Mouse (Mus musculus): ENCODE data around the gene C130060K24Rik.

Gene C130060K24Rik

DNA sequence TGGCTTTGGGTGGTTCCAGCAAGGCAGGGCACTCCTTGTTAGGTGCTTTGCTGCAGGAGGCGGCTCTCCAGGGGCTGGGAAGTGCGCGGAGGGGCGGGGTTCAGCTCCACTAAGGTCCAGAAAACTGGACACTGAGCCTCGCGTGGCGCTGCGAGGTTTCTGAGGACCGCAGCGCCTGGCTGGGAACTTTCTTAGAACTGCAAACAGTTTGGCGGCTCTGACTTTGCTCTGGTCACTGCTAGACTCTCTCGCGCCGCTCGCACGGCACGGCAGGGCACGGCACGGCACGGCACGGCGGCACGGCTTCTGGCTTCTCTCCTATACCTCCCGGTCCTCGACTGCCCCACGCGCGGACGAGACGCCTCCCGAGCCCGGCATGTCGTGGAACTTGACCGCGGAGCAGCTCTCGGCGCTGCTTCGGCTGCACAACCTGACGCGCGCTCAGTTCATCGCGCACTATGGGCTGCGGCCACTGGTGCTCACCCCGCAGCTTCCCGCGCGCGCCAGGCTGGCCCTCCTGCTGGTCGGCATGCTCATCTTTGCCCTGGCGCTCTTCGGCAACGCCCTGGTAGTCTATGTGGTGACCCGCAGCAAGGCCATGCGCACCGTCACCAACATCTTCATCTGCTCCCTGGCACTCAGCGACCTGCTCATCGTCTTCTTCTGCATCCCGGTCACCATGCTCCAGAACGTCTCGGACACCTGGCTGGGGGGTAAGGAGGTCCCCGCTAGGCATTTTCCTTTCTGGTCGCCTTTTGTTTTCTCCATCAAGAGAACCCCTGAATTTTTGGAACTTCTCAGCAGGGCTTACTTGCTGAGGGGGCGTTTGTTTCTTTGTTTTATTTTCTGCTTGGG, at the start of gene C130060K24Rik:
Gene C130060K24Rik (plus strand): TSS at position 188 of the 855 bp plus-strand sequence.
- DNase-seq (ENCODE audit: low read depth, low spot score): peak; percentile 41

DNA sequence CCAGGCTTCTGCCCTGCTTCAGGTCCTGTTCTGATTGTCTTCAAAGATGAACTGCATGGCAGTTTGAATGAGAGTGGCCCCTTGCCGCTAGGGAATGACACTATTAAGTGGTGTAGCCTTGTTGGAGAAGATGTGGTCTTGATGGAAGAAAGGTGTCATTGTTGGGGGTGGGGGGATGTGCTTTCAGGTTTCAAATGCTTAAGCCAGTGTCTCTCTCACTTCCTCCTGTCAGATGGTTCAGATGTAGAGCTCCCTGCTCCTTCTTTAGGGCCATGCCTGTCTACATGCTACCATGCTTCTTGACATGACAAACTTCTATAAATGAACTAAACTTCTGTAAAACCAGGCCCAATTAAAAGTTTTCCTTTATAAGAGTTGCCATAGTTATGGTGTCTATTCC, 46.7 kb upstream of the C130060K24Rik start:
- no peak for DNase-seq (ENCODE audit: low read depth, low spot score)

DNA sequence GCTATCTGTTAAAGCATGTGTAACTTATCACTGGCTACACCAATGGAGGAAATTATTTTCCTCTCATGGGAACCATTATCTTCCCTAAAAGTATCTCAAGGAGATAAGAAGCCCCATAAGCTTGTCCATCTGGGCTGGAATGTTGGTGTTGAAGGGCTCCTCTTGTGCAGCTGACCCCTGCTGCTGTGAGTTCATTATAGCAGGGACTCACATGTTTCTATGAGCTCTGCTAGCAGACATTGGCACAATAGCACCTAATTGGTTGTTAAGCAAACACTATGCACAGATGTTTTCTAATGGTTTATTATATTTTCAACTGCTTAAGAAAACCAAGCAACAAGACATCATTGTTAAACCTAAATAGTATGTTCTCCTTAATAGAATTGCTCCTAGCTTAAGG, 41.5 kb upstream of the C130060K24Rik start:
- no peak for DNase-seq (ENCODE audit: low read depth, low spot score)

DNA sequence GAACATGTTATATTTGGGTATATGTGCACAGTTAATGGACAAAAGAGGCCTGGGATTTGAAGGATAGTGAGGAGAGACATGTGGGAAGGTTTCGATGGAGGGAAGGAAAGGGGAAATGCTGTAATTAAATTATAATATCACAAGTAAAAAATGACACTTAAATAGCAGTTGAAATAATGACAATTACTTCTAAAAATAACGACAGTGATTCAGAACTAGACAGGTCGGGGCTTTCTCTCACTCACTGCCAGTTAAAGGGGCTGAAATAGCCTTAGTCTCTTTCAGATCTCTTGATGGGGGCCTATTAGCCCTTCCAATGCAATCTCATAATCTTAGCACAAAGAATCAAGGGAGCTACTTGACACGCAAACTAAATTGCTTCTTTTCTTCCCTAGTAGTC, 39.5 kb upstream of the C130060K24Rik start:
- no peak for DNase-seq (ENCODE audit: low read depth, low spot score)

DNA sequence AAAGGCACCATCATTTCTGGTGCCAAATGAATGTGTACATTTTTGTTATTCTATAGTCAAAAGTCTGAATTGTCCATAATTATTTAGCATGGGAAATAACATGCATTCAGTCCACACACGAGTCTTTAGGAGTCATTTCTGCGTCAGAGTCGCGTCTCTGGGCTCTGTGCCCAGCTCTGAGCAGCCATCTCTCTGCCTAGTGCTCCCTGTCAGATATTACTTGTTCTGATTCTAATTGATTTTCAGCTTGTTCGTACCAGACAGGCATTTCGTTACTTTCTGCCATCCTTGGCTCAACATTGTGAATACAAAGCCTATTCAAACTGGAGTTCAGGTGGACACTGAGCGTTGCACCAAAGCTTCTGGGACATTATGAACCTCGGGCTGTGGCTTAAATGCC, 33.2 kb upstream of the C130060K24Rik start:
- DNase-seq (ENCODE audit: low read depth, low spot score): no peak

DNA sequence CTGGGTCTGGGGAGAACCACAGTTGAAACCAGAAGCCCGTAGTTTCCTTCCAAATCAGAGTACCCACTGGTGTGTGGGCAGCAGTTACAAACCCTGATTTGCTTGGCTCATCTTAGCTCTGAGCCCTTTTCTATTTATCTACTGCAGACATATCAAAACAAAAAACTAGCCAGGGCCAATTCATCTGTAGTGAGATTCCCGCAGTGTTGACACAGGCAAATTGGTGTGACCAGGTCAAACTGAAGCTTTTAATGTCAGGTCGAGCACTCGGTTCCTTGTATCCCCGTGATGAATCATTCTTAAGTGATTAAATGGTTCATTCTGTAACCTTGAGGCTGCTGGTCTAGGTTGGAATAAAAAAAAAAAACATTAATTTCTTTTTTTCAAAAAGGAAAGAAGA, 32.6 kb upstream of the C130060K24Rik start:
- DNase-seq (ENCODE audit: low read depth, low spot score): peak; percentile 39

DNA sequence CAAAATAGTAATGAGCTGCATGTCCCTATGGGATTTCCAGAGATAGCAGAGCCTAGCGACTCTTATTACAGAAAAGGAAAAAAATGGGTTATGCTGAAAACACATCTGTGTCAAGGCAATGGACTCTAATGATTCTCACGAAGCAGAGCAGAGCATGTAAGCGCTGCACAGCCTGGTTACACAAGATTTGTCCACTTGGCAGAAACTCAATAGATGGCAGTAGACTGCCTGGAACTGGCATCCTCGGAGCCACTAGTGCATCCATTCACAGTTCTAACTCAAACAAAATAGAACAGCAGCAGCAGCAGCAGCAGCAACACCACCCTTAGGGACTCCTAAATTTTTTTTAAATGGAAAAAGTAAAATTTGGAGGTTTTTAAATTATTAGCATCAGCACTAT, 29.3 kb upstream of the C130060K24Rik start:
- DNase-seq (ENCODE audit: low read depth, low spot score): no peak

DNA sequence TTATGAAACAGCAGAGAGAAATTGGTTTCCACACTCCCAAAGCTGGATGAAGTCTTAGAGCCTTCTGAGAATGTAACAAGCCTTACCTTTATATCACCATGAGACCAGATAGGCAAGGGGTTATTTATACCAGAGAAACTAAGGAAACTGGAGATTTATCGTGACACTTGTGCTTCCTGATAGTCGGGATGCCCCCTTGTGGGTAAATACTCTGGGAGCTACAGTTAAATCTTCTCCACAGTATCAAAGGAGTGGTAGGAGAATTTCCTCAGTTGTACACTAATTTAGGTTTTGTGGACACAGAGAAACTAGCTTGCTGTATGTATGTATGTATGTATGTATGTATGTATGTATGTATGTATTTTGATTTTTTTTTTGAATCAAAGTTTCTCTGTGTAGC, 5.0 kb upstream of the C130060K24Rik start:
- DNase-seq (ENCODE audit: low read depth, low spot score): no peak

DNA sequence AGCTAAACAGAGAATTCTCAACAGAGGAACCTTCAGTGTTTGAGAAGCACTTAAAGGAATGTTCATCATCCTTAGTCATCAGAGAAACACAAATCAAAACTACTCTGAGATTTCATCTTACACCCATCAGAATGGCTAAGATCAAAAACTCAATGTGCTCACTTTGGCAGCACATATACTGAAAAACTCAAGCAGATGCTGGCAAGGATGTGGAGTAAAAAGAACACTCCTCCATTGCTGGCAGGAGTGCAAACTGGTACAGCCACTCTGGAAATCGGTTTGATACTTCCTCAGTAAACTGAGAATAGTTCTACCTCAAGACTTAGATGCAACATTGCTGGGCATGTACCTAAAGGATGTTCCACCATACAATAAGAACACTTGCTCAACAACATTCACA, 41.0 kb downstream of the C130060K24Rik start:
- DNase-seq (ENCODE audit: low read depth, low spot score): no peak

DNA sequence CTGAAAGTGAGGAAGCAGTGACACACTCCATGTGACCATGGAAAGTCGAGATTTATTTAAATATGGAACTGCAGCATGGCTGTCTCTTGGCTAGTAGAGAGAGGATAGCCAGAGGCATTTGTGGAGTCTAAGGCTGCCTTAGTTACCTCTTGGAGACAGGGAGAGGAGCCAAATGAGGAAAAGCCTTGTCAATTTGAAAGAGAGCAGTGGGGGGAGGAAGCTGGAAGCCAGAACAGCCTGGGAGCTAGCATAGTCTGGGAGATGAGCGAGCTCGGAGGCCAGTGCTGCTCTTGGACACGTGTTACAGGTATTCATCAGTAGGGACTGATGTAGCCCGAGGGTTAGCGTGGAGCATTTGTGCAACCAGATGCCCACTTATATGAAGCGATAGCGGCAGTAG, 46.2 kb downstream of the C130060K24Rik start:
- DNase-seq (ENCODE audit: low read depth, low spot score): no peak

DNA sequence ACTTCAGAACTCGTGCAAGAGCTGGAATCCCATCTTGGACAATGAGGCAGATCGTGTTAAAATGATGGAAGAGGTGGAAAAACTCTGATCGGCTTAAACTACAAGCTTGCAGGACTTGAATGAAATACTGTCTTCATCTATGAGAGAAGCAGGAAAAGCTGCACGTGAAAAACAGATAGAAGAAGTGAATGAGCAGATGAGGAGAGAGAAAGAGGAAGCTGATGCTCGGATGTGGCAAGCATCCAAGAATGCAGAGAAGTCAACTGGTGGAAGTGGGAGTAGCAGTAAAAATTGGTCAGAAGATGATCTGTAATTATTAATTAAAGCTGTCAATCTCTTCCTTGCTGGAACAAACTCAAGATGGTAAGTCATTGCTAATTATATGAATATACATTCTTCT, 52.3 kb downstream of the C130060K24Rik start:
- no peak for DNase-seq (ENCODE audit: low read depth, low spot score)

DNA sequence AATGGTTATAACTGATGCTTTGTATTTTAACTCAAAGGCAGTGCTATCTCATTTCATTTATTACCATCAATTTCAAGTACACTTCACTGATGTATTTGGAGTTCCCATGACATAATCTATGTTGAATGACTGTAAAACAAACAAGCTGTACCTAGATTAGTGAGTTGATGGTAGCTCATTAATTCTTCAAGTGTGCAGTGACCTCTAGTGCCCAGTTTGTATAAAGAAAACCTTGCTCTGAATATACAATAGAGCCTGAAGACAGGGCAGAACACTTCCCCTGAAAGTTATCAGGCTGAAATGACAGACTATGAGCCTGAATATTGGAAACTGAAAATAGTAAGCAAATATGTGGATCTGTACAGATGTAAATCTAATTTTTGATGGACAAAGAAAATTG, 72.6 kb downstream of the C130060K24Rik start:
- DNase-seq (ENCODE audit: low read depth, low spot score): peak; percentile 45

DNA sequence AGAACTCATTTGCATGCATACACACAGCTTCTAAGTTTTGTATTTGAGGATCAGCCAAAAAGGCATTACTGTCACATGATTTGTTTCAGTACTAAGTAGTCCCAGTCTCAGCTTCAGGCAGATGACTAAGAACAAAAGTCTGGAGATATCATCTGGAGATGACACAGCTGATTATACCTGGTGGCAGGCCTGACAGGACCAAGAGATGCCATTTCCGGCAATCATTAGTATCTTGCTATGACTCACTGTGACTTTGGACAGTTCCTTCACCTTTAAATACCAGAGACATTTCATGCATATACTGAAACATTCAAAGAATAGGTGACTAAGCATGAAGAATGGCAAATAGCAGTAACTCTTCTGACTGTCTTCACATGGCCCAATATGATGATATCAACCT, 84.4 kb downstream of the C130060K24Rik start:
- no peak for DNase-seq (ENCODE audit: low read depth, low spot score)

DNA sequence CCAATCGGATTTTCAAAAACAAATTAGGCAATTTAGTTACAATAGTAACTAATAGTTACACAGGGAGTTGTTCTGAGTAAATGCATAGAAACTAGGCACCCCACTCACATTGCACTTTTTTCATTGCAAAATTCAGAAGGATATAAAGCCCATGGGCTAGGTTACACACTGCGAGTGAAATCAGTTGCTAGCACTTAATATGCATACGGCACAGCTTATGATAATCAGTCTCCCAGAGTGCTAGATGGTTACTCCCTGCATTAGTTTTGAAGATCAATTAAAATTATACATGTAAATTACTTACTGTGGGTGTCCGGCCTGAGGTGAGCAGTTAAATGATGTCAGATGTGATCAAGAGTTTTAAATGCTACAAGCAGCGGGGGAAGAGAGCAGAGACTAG, 89.4 kb downstream of the C130060K24Rik start:
- DNase-seq (ENCODE audit: low read depth, low spot score): no peak

DNA sequence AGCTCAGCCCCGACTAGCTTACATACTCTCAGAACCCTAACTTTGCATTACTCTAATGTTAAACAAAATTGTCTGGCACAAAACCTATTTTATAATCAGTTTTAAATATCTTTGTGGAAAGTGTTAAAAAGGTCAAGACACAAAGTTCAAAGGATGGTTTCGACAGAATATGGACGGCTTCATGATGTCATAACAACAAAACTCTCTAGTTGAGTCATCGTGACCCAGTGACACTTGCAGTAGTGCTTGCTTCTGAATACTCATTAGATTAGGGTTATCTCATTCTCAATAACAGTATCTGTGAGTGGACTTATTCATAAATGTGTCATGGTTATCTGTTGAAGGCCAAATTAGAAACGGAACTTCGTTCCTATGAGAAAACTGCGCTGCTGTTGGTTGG, 91.5 kb downstream of the C130060K24Rik start:
- no peak for DNase-seq (ENCODE audit: low read depth, low spot score)

DNA sequence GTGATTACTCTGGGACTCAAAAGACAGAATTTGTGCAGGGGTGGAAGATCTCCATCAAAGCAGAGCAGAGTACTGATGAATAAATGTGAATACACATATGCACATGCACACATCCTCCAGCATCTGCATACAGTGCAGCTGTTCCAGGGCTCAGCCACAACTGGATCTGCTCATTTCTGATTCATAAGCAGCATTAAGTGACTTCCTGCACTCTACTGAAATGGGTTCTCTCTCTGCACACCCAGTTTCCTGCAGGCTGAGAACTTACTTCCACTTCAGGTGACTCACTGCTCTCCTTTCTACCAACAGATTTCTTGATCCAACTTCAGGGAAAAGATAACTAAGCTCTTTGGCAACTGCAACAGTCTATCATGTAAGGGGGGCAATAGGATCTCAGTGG, 117.9 kb downstream of the C130060K24Rik start:
- DNase-seq (ENCODE audit: low read depth, low spot score): no peak

Data from mesoderm, embryonic 11.5 days (tissue).